In genomic region chr19:25361956-25362355, GRCm38 (mm10) we compare ENCODE assay signal across 14 mouse cellular contexts.
"Had no signal": no experiment of that assay in that cellular context is flagged by ENCODE, and none has a peak within 500 bp of the region (broad histone marks: within the 10 kb centered on the region; RNA-seq: fewer than 3 reads in every experiment).

No protein-coding gene starts in this region.

- H3K9ac ChIP-seq: liver, embryonic 14.5 days; midbrain, embryonic 15.5 days; neural tube, embryonic 12.5 days had no signal

- ATAC-seq: lung, postnatal 0 days; midbrain, embryonic 15.5 days had no signal

- DNase-seq: kidney, postnatal 25 days; lung, adult 2 months; lung, postnatal 36 days; retina, postnatal 1 day; right cerebral cortex, postnatal 4 days; spleen, adult 18-20 months; thymus, adult 18-20 months; thymus, postnatal 14 days had no signal

- H3K4me3 ChIP-seq: left cerebral cortex, adult 2 months; limb, embryonic 10.5 days; midbrain, embryonic 15.5 days; neural tube, embryonic 12.5 days had no signal

- H3K9me3 ChIP-seq: limb, embryonic 10.5 days; midbrain, embryonic 15.5 days; neural tube, embryonic 12.5 days had no signal

- H3K36me3 ChIP-seq: limb, embryonic 10.5 days; midbrain, embryonic 15.5 days; neural tube, embryonic 12.5 days had no signal

- H3K4me2 ChIP-seq: midbrain, embryonic 15.5 days; neural tube, embryonic 12.5 days had no signal

- H3K27me3 ChIP-seq: midbrain, embryonic 15.5 days; neural tube, embryonic 12.5 days had no signal

- H3K27ac ChIP-seq: left cerebral cortex, adult 2 months; limb, embryonic 10.5 days; liver, embryonic 14.5 days; midbrain, embryonic 15.5 days; neural tube, embryonic 12.5 days had no signal
